Mouse (Mus musculus): ENCODE measurements at regions not wholly inside any gene's neighbourhood (a gene's known extent, or its start where the extent isn't known, plus 50 kb on each side); places are given as distances from the start of the nearest gene placed in this dataset.

GRCm38 (mm10) chr5:118338186-118338585, 93.2 kb downstream of the 2410131K14Rik start:
- Histone ChIP-seq H3K27ac (no peak overlapping the region), H3K36me3 (no peaks in the 10 kb centered on the region), H3K4me3 (no peak overlapping the region), H3K4me2 (no peak overlapping the region), H3K9me3 (no peaks in the 10 kb centered on the region), H3K27me3 (no peaks in the 10 kb centered on the region), H3K4me1 (peaks cover 10% of the 10 kb centered on the region; the same call in 1 of the 2 replicates), H3K9ac (no peak overlapping the region)
- ATAC-seq (ENCODE audit: insufficient number of reproducible peaks, low FRiP score, low TSS enrichment, low read depth): no peak
- WGBS: 80% methylated on average over 8 of the region's 8 CpGs

DNA sequence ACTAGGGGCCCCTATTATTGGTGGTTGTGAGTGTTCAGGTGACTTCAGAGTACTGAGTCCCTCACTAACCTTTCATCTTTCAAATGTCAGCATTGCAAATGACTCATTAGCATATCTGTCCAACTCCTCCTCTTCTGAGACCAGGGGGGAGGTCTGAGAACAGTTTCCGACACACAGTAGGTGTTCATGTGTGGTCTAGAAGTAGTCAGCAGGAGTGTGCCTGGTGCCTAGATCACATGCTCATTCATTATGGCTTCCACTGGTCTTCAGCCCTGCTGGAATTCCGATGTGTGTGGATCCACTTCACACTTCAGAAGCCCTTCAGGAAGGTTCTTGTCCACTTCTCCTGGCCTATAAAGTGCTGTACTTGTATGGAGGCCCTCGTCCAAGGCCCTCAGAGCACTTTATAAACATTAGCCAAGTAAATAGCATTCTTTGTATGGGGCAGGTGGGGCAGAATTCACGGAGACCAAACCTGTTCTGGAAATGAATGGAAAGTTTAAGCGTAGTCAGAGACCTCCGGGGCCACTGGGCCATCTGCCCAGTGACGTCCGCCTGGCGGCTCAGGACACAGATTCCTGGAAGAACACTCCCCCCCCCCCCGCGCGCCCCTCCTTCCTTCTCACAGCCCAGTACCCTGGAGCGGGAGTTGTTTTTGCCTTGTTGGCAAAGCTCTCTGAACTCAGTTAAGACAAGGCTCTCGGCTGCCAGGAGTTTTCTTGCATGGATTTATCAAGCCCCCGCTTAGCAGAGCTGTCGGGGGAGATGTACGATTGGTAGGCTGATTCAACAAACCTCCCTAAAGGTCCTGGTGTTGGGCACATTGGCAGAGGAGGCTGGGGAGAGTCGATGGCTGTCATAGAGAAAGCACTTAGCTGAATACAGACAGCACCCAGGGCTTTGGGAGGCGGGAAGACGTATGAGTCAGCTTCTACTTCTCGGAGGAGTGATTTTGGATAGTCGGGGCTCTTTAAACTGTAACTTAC, 94.9 kb downstream of the 2410131K14Rik start:
- Histone ChIP-seq H3K4me1 (peaks cover 26% of the 10 kb centered on the region), H3K27me3 (no peaks in the 10 kb centered on the region), H3K4me2 (no peak overlapping the region), H3K27ac (peak overlapping the region; percentile 83), H3K9me3 (no peaks in the 10 kb centered on the region), H3K9ac (no peak overlapping the region), H3K36me3 (no peaks in the 10 kb centered on the region), H3K4me3 (no peak overlapping the region)
- 34% methylated on average over 22 of the region's 22 CpGs for WGBS
- ATAC-seq (ENCODE audit: insufficient number of reproducible peaks, low FRiP score, low TSS enrichment, low read depth): peak; percentile 88; the same call in 1 of the 2 replicates

- 0 out of 2 replicates have a peak overlapping the region, but pooled peaks have one; percentile 5 for H3K4me2 ChIP-seq
- H3K27ac ChIP-seq: no peak overlapping the region
- H3K4me3 ChIP-seq: no peak overlapping the region
- 17% methylated on average over 19 of the region's 19 CpGs for WGBS
- ATAC-seq (ENCODE audit: insufficient number of reproducible peaks, low FRiP score, low TSS enrichment, low read depth): no peak
- no peaks in the 10 kb centered on the region for H3K9me3 ChIP-seq
- H3K9ac ChIP-seq: no peak overlapping the region
- H3K36me3 ChIP-seq: no peaks in the 10 kb centered on the region
- peaks cover 26% of the 10 kb centered on the region for H3K4me1 ChIP-seq
- no peaks in the 10 kb centered on the region for H3K27me3 ChIP-seq
These were observed 98.7 kb downstream of the 2410131K14Rik start for GRCm38 (mm10) chr5:118343444-118344320.

GRCm38 (mm10) chr5:118345226-118345625, 100.2 kb downstream of the 2410131K14Rik start:
- Histone ChIP-seq H3K4me1 (peaks cover 19% of the 10 kb centered on the region), H3K36me3 (no peaks in the 10 kb centered on the region), H3K27ac (no peak overlapping the region), H3K9ac (no peak overlapping the region), H3K27me3 (no peaks in the 10 kb centered on the region), H3K9me3 (no peaks in the 10 kb centered on the region), H3K4me2 (no peak overlapping the region), H3K4me3 (no peak overlapping the region)
- no peak for ATAC-seq (ENCODE audit: insufficient number of reproducible peaks, low FRiP score, low TSS enrichment, low read depth)
- 85% methylated on average over 3 of the region's 3 CpGs for WGBS

GRCm38 (mm10) chr5:118349057-118349456, 104.0 kb downstream of the 2410131K14Rik start:
- Histone ChIP-seq H3K9me3 (no peaks in the 10 kb centered on the region), H3K27me3 (no peaks in the 10 kb centered on the region), H3K4me2 (no peak overlapping the region), H3K4me3 (no peak overlapping the region), H3K4me1 (peaks cover 19% of the 10 kb centered on the region), H3K9ac (no peak overlapping the region), H3K36me3 (no peaks in the 10 kb centered on the region), H3K27ac (no peak overlapping the region)
- no peak for ATAC-seq (ENCODE audit: insufficient number of reproducible peaks, low FRiP score, low TSS enrichment, low read depth)
- 81% methylated on average over 3 of the region's 3 CpGs for WGBS

- 45% methylated on average over 1 of the region's 1 CpGs for WGBS
- no peak for ATAC-seq (ENCODE audit: insufficient number of reproducible peaks, low FRiP score, low TSS enrichment, low read depth)
- no peaks in the 10 kb centered on the region for H3K27me3 ChIP-seq
These were observed 106.3 kb downstream of the 2410131K14Rik start for GRCm38 (mm10) chr5:118351301-118351700.

GRCm38 (mm10) chr5:118352142-118352541, 107.1 kb downstream of the 2410131K14Rik start:
- H3K4me2 ChIP-seq: no peak overlapping the region
- no peaks in the 10 kb centered on the region for H3K27me3 ChIP-seq
- no peak overlapping the region for H3K27ac ChIP-seq
- H3K9me3 ChIP-seq: no peaks in the 10 kb centered on the region
- 92% methylated on average over 4 of the region's 4 CpGs for WGBS
- H3K4me1 ChIP-seq: peaks cover 39% of the 10 kb centered on the region
- no peak for ATAC-seq (ENCODE audit: insufficient number of reproducible peaks, low FRiP score, low TSS enrichment, low read depth)
- no peaks in the 10 kb centered on the region for H3K36me3 ChIP-seq
- no peak overlapping the region for H3K4me3 ChIP-seq
- no peak overlapping the region for H3K9ac ChIP-seq

More at GRCm38 (mm10) chr5:118351301-118351700, 106.3 kb downstream of the 2410131K14Rik start:
- Histone ChIP-seq H3K9me3 (no peaks in the 10 kb centered on the region), H3K4me2 (no peak overlapping the region), H3K9ac (no peak overlapping the region), H3K27ac (no peak overlapping the region), H3K4me1 (peaks cover 33% of the 10 kb centered on the region), H3K36me3 (no peaks in the 10 kb centered on the region), H3K4me3 (no peak overlapping the region)

DNA sequence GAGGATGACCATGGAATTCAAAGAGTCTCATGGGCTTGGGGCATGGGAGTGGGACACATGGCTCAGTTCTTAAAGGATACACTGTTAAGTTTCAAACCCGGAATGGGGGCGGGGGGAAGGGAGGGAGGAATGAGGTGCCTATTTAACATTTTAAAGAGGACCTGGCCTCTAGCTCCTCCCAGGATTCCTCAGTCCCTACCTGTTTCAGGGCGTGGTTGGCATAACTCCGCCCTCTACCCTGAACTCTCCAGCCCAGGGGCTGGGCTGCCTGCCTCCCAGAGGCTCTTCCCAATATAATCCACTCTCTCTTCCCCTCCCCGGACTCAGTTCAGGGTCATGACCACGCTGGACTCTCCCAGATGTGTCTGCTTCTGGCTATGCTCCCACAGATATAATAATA, 108.0 kb downstream of the 2410131K14Rik start:
- no peak overlapping the region for H3K27ac ChIP-seq
- H3K9me3 ChIP-seq: no peaks in the 10 kb centered on the region
- no peak overlapping the region for H3K4me3 ChIP-seq
- peaks cover 39% of the 10 kb centered on the region for H3K4me1 ChIP-seq
- H3K4me2 ChIP-seq: no peak overlapping the region
- no peaks in the 10 kb centered on the region for H3K36me3 ChIP-seq
- no peaks in the 10 kb centered on the region for H3K27me3 ChIP-seq
- ATAC-seq (ENCODE audit: insufficient number of reproducible peaks, low FRiP score, low TSS enrichment, low read depth): peak; percentile 32; the same call in 1 of the 2 replicates
- no peak overlapping the region for H3K9ac ChIP-seq
- WGBS: 41% methylated on average over 6 of the region's 6 CpGs

- Histone ChIP-seq H3K4me2 (0 out of 2 replicates have a peak overlapping the region, but pooled peaks have one; percentile 17), H3K4me3 (no peak overlapping the region), H3K27me3 (no peaks in the 10 kb centered on the region), H3K9ac (no peak overlapping the region), H3K9me3 (no peaks in the 10 kb centered on the region), H3K36me3 (no peaks in the 10 kb centered on the region), H3K27ac (peak overlapping the region; percentile 84; the same call in 1 of the 2 replicates), H3K4me1 (peaks cover 39% of the 10 kb centered on the region)
- WGBS: 33% methylated on average over 9 of the region's 9 CpGs
- ATAC-seq (ENCODE audit: insufficient number of reproducible peaks, low FRiP score, low TSS enrichment, low read depth): no peak
These were observed 108.7 kb downstream of the 2410131K14Rik start for GRCm38 (mm10) chr5:118353689-118354088.

DNA sequence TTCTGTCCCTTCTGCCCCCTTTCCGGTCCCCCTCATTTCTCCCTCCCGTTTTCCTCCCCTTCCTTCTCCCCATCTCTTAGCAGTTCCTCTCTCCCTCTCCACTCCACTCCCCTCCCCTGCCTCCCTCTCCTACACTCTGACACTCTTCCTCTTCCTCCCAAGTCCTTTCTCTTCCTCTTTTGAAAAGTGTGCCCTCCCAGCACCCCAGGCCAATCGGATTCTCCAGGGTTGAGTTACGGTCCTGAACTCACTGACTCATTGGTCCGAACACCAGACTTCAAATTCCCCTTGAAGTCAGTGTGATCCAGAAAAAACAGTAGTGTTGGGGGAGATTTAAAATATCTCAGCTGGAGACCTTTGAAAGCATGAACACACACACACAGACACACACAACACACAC, 109.1 kb downstream of the 2410131K14Rik start:
- Histone ChIP-seq H3K4me1 (peaks cover 39% of the 10 kb centered on the region), H3K4me2 (0 out of 2 replicates have a peak overlapping the region, but pooled peaks have one; percentile 17), H3K36me3 (no peaks in the 10 kb centered on the region), H3K27ac (peak overlapping the region; percentile 84), H3K27me3 (no peaks in the 10 kb centered on the region), H3K9me3 (no peaks in the 10 kb centered on the region), H3K4me3 (no peak overlapping the region), H3K9ac (no peak overlapping the region)
- ATAC-seq (ENCODE audit: insufficient number of reproducible peaks, low FRiP score, low TSS enrichment, low read depth): no peak
- WGBS: 25% methylated on average over 5 of the region's 5 CpGs

DNA sequence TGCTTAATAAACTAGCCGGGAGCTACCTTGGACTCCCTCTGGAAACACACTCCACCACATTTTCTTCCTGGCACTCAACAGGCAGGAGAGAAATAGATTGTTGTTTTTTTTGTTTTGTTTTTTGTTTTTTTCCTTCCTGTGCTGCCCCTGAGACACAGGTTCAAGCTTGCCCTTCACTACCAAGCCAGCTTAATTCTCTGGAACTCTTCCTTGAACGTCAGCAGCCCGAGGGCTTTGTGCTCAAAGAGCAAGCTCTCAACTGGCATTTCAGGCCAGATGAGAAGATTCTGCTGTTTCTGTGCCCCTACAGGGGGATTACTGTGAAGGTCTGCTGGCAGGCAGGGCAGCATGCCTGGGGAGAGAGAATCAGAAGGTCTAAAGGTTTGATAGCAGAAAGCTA, 109.8 kb downstream of the 2410131K14Rik start:
- H3K4me1 ChIP-seq: peaks cover 41% of the 10 kb centered on the region
- ATAC-seq (ENCODE audit: insufficient number of reproducible peaks, low FRiP score, low TSS enrichment, low read depth): no peak
- H3K4me2 ChIP-seq: no peak overlapping the region
- peak overlapping the region; percentile 84 for H3K27ac ChIP-seq
- 44% methylated on average over 3 of the region's 3 CpGs for WGBS
- H3K36me3 ChIP-seq: no peaks in the 10 kb centered on the region
- H3K4me3 ChIP-seq: no peak overlapping the region
- H3K9me3 ChIP-seq: no peaks in the 10 kb centered on the region
- no peaks in the 10 kb centered on the region for H3K27me3 ChIP-seq
- no peak overlapping the region for H3K9ac ChIP-seq

Data from limb, embryonic 15.5 days (tissue).